Mouse (Mus musculus) right cerebral cortex, adult 18-20 months (tissue): ENCODE results near the gene Zfp770.
"Not testable (repeated sequence)": the region's sequence is repeated elsewhere in the genome, so short reads cannot be mapped to it uniquely, and the experiment has no call there.

Source experiments
- DNase-seq: peaks from one replicate; pipeline ENCODE4 v3.0.0; 2022; ENCODE audit warnings: mixed read lengths

The Zfp770 gene

DNA sequence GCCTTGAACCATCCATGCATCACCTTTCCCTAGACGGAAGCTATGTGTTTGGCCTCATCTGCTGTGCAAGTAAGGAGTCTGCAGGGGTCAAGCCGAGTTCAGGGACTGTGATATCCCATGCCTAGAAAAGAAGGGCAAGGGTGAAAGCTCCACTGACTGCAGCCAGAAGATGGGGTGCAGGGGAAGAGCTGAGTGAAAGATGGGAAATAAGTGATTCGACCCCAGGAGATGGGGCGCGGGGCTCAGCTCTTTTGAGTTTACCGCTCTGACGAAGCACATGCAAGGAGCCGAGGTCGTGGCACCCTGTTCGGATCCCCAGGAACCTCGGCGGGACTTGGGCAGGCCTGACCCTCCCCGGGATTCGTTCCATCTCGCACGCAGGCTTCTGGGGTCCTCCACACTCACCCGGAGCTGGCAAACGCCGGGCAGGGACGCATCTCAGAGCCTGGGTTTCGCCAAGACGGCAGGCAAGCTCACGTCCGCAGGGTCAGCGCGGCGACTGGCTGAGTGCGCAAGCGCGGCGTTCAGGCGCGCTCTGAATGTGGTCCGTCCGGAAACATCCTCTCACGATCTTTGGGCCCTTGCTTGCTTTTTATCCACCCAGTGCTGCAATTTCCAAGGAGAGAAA lies at the start of gene Zfp770:
Zfp770 (minus strand) TSS at position 538 of the 628 bp plus-strand sequence.
- peak; percentile 84 for DNase-seq

DNA sequence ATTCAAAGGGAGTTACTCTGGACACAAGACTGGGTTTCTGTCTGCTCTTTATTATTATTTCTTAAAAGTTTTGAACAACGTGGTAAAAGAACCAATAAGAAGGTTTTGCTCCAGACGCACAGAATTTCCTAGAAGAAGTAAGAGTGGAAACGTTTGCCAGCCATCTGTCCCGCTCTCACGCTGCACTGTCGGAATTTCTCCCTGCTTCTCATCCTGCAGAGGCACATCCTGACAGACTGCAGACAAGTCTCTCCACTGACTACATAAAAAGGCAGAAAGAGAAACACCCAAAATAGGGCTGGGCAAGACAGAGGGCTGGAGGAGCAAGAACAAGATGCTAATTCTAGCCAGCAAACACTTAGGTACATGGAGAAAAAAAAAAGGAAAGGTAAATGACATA lies 48.2 kb upstream of the Zfp770 start:
- peak; percentile 43 for DNase-seq

DNA sequence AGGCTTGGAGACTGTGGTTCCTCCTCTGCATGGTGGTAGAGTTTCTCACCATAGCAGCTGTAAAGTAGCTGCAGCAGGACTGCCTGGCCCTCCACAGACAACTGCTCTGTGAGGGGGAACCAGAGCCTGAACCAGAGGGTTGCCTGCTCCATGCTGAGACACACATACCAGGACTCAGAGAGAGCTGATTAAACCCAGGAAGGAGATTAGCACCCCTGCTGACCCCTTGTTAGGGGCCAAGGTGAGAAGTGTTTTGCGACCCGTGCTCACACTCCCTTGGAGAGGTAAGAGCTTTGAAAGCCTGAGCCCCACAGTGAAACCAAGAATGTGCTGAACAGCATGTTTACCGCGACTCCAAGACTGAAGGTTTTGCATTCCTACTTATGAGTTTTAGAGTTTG lies 36.4 kb upstream of the Zfp770 start:
- no peak for DNase-seq

DNA sequence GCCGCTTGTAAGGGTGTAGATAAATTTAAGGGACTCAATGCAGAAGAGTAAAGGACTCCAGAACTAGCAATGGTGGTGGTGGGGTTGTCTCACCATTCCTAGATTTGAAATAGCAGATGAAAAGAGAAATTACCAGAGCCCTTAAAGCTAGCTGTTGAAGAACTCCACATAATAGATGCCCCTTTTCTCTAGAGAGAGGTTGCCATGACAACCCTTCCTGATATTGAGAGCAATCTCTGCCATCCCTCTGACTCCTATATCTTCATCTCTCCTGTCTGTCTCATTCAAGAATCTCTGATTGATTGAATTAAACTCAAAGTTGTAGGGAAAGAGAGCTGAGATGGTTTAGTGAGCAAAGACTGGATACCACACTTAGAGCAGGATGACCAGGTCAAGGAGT lies 35.3 kb upstream of the Zfp770 start:
- DNase-seq = no peak

DNA sequence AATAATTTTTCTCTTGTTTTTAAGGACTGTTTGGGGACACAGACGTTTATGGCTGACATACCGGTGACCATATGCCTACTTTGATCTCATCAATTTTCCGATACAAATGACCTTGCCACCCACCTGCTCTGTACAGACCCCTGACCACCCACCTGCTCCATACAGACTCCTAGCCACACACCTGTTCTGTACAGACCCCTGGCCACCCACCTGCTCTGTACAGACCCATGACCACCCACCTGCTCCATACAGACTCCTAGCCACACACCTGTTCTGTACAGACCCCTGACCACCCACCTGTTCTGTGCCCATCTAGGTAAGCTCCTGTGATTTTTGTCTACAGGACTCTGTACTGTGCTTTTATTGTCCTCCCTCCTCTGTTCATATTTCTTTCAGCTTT lies 34.3 kb upstream of the Zfp770 start:
- no peak for DNase-seq

DNA sequence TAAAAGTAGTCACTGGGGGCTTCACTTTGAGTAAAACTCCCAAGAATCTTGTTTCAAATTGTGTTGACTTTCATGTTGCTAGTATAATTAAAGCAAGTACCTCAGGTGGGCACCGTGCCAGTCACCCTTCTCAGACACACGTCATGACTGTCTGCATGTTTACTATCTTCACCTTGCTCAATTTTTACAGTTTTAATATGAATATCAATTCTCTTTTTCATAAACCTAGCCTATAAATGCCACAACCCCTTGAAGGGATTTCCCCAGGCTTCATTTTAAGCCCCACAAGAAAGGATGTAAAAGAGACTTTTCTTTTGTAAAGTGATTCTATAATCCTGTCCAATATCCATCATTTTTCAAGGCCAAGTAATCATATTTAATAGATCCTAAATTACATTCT lies 30.0 kb upstream of the Zfp770 start:
- DNase-seq = no peak

DNA sequence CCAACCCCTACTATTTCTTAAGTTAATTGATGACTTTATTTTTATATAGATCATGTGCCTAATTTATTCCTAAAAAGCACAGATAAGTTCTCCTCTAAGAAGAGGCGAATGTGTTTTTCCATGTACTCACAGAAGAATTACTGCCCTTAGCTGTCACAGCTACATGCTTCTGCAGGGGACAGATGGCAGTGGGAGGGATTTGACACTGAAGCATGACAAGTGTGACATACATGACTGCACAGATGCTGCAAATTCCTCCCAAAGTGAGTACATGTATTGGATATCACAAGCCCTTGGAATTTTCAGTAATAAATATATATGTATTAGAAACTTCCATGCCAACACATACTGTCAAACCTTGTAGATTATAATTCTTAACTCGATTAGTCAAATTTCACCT lies 27.4 kb upstream of the Zfp770 start:
- DNase-seq = no peak

DNA sequence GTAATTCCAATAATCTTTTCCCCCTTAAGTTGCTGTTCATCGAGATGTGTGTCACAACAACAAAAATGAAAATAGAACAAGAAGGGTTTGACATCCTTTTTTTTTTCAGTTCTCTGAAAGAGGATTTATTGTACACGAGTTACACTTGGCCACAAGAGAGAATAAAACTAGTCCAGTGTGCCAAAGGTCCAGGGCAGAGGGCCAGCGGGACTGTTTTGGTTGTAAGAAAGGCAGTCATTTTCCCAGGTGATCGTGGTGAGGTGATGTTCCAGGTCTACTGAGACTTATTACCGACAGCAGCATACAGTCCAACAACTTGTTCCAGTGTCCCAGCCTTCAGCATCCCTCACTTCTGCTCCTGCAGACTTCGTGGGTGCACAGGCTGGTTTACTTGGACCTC lies 3.8 kb upstream of the Zfp770 start:
- DNase-seq = no peak

DNA sequence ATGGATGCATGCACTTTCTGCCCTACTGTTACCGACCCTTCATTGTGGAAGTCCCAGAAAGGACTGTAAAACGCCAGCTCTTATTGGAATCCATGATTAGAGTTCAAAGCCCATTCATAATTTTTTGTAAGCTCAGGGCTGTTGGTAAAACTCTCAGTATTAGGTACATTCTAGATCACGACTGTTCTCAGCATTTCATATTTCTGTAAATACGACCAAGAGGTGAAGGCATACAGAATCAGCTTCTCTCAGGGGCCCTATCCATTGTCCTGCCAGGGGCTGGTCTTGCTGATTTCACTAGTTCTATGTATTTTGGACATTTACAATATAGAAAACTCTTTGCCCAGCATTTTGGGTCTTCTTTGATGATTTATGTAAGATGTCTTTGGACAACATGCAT lies 305 bp upstream of the Zfp770 start:
- no peak for DNase-seq

DNA sequence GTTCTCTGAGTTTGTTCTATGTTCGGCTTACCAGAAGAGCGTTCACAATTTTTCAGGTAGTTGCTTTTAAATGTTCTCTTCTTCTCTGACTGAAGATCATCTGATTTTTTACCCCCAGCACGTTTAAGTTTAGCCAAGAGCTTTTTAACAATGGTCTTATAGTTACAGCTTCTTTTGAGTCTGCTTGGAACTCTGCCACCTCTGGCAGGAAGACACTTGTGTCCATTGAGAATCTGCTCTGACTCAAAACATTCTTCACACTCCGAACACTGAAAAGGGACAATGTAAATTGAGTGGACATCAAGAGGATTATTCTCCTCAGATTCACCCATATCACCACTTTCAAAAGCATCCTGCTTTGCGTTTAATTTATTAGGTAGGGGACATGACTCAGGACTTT lies 4.8 kb downstream of the Zfp770 start:
- DNase-seq = no peak

DNA sequence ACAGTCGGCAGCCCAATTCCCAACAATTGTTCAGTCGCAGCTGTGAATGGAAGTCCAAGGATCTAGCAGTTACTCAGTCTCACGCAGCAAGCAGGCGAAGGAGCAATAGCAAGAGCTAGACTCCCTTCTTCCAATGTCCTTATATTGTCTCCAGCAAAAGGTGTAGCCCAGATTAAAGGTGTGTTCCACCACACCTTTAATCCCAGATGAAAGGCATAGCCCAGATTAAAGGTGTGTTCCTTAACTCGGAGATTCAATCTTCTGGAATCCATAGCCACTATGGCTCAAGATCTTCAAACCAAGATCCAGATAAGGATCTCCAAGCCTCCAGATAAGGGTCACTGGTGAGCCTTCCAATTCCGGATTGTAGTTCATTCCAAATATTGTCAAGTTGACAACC lies 14.3 kb downstream of the Zfp770 start, which contains the start of gene Aqr:
Aqr (minus strand) TSS at position 101 of the 400 bp plus-strand sequence.
- DNase-seq = not testable (repeated sequence)

DNA sequence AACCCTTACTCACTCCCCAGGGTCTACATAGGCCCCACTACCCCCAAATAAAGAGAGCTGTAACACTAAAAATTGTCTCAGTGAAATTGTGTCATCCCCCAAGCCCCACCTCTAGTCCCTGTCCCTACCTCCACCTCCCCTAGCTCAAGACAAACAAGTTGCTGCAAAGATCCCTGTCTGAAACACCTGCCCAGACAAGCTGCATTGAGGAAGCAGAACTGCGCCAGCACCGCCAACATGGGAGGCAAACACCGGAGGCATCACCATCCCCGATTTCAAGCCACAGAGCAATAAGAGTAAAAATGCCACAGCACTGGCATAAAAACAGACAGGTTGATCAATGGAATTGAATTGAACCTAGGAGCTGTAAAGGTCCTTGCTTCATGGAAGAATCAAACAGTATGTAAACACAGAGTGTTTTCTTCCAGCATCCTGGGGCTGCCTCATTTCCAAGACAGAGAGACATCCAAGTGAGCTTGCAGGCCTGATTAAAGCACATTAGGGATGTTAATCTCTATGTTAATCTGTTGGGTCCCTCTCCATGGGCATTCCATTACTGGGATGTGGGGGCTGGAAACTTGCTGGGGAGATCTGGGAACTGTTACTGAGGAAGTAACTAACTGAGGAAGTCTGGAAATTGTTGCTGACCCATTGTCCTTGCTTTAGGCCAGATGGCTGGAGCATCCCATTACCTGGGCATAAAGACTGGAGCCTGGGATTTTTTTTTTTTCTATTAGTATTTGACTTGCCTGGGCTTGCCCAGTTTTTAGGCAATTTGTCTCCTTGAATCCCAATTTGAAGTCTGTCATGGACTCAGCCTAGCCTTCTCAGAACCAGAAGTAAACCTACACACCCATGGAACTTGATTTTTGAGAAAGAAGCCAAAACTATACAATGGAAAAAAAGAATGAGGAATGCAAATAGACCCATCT lies 23.2 kb downstream of the Zfp770 start:
- DNase-seq = no peak

DNA sequence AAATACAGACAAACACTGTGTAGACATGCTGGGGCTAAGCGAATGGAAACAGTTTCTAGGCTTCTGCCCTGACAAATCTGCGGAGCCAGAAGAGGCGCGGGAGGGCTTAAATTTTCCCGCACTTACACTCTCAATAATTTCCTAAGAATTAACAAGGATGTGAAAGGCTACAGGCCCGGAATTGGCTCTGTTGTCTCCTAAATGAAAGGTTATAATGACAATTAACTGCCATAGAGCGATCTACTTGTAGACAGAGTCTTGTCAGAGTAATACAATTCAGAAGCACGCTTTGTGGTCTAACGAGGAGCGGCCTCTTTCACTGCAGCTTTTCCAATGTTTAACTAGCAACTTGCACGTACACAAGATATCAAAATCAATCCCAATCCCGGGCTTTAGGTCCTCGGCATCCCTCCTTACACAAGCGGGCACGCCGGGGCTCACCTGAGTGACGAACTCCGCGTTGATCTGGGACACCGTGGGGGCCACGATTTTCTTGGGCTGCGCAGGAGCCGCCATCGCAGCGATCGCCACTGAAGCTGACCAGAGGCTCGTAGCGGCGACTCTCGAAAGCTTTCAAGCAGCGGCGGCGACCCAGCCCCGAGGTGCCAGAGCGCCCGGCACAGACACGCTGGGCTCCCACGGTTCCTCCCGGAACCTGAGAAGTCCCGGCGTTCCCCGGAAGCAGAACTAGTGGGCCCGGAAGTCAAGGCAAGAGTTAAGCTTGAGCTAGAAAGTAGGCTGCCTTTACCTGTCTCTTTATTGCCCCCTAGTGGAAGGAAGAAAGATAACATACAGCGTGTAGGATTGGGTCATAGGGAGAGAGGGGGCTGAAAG lies 26.4 kb downstream of the Zfp770 start:
- peak; percentile 88 for DNase-seq

DNA sequence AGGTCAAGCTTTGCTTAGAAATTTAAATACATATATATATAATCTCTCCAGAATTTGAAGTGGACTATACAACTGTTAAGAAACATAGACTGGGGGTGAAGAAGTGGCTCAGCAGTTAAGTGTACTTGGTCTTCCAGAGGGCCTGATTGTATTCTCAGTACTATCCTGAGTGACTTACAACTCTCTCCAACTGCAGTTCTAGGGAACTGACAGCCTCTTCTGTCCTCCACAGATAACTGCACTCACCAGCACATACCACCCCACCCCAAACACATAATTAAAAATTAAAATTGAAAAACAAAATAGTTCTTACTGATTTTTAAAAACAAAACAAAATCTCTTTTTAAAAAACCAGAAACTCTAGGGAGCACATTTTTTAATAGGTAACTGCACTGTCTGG lies 28.0 kb downstream of the Zfp770 start:
- no peak for DNase-seq

DNA sequence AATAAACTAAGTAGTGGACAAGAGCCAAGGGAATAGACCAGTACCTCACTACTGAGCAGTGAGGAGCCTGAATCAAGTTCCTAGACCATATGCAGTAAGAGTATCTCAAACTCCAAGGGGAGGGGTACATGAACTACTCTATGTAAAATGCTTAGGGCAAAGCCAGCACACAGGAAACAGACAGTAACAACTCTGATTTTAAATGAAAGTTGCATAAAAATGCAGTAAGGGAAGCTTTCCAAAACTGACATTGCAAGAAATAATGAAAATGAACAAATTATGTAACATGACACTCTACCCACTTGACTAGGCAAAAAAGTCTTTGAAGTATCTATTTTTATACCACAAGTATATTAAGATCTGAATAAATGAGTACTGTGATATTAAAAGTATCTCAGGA lies 33.4 kb downstream of the Zfp770 start:
- DNase-seq = no peak

DNA sequence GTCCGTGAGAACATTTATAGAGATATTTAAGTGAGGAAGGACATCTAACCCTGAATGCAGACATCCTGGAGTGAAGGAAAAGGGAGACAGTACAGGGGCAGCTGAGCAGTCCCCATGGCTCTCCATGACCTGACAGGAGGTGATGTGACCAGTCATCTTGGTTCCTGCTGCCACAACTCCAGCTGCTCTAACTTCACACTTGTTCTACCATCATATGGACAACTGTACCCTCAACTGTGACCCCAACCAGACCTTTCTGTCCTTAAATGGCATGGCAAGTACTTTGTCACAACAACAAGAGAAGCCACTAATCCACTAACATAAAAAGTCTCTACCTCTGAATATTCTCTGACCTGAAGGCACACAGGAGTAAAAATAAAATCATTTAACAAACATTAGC lies 39.3 kb downstream of the Zfp770 start:
- DNase-seq = no peak

DNA sequence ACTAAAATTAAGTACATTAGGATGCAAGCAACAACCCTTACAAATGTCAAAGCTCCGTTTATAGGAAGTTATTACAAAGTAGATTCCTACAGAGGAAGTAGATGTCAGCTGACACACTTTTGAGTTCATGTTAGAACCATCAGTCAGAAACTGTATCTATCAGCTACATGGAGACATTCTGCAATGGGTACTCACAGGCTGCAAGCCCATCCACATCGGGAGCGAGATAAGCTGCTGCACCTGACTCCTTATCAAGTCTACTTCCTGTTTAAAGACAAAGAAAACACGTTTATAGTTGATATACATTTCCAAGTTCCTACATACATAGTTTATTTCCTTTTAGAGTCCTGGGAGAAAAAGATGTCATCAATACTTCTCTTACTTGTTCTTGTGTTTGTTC lies 43.9 kb downstream of the Zfp770 start:
- DNase-seq = no peak

DNA sequence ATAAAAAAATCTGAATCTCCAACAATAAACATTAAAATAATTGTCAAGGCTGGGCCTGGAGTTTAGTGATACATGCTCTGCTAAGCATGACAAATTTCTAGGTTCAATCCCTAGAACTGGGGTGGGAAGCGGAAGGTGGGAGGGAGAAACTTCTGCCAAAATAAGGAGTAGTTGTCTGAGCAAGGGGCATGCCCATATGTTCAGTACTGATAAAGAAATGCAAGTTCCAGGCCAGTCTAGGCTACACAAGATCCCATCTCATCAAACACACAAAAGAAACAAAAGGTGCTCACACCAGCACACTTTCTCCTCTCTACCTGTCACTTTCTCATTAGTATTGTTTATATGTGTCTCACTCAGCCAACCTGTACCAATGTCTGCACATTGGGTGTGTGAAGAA lies 44.6 kb downstream of the Zfp770 start:
- no peak for DNase-seq

DNA sequence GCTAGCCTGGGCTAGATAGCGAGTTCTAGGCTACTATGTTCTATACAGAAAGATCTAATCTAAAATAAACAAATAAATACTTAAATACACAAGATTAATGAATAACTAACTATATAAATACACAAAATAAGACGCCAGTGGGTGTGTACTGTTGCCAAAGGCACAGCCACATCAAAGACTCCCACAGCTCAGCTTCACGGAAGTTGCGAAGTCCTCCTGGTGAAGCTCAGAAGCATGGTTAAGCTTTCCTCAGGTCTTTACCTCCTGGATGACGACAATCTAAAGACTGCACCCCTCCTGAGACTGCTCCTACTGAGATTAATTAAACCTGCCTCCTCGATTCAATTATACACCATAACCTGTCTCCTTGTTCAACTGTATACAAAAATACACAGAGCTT lies 48.0 kb downstream of the Zfp770 start:
- DNase-seq = no peak

DNA sequence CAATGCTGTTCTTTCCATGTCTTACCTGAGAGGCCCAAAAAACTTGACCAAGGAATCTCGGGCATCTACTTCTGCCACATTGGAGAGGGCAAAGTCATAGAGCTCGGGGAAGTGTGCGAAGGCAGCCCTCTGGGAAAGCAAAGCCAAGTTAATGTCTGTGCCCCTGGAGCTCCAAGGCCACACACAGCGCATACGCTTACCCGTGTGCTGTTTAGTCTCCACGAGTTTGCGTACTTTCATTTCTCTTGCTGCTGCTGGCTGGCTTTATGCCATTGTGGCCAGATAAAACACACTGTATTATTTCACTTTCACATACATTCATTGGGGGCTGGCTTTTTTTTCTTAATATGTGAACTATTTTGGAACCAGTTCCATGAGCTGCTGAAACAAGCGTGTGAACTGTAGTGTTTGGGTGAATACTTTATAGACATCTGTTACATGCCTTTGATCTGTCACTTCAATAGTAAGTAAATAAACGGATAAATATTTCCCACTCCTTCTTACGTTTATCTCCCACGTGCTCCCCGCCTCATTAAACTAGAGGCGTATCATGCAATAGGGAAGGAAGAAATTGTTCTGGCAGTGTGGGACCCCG lies 54.3 kb downstream of the Zfp770 start:
- no peak for DNase-seq

DNA sequence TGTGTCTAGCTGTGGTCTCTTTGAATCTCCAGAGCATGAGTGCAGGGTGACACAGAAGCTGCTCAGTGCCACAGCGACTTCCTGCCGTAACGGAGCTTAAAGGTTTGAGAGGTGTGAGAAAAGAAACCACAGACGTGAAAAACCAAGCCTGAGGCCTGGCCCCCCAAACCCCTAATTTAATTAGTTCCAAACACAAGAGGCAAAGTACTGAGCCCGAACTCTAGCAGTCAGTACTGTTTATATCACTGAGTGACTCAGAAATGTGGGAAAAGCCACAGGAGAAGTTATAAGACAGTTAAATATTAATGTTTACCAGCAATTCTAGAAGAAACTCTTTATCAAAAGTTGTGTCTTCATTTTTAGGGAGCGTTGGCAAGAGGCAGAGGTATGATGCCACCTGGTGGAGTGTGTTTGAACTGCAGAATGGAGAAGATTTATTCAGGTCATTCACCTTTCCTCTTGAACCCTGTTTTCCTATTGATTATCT lies 55.9 kb downstream of the Zfp770 start:
- peak; percentile 27 for DNase-seq

DNA sequence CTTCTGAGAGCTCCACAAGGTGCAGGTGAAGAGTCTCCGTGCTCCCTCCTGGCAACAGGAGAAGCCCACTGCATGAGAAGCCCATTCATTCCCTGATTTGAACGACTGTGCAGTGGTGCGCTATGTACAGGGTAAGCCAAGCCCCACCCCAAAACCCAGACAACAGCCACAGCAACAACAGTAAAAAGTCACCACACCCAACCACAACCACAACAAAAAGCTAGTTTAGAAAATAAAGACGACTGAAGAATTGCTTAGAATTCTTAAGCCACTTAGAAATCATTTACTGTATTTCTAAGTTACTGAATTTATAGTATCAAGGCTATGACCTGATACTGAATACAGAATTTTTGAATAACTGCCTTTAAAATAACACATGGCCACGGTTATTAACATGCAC lies 56.4 kb downstream of the Zfp770 start:
- no peak for DNase-seq

DNA sequence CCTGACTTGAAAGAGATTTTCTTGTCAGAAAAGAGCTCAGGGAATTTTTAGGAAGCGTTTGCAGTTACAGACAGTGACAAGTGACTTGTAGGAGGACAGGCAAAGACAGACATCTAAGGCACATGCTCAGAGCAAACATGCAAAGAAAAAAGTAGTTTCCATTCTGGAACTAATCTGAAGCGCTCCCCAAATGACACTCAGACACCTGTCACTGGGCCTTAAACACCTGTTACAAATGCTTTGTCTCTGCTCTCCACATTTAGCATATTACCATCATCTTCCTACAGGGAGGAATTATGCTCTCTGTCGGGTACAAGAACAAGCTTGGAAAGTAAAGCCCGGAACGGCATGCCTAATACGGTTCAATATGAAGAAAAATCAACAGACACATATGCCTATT lies 57.4 kb downstream of the Zfp770 start:
- no peak for DNase-seq
